Mouse (Mus musculus) erythroid progenitor cell, adult 5-6 weeks (primary cell): Measurements from ENCODE around the gene Fam129c. TPM values are rescaled to one million over a fixed set of nuclear protein-coding genes. Genes with fewer than 3 reads are reported as not detected.

Experiments used
- ATAC-seq: replicated peaks from 2 replicates; pipeline ENCODE4 v1.8.0; 2016; ENCODE audit warnings: moderate number of reproducible peaks, mild to moderate bottlenecking, moderate TSS enrichment, inconsistent platforms; ENCODE audit not compliant: poor library complexity, low FRiP score, severe bottlenecking
- total RNA-seq, 2 experiments: library from RNA; stranded (forward) in 1 of 2; stranded (reverse) in 1 of 2; fragments of 150-400 nt in 1 of 2; fragments of 186-747, 209-891 nt in 1 of 2; gene quantifications; 2 replicates each; pipeline versions ENCODE4 v1.2.3 to v1.2.4; 2015 to 2017; ENCODE audit warnings: low replicate concordance in 2 of 2

Gene Fam129c
- total RNA-seq (2015; ENCODE audit: low replicate concordance): 54.1 and 135 TPM in 2 replicates
- total RNA-seq (2017; ENCODE audit: low replicate concordance): 7.4 and 32.9 TPM in 2 replicates

DNA sequence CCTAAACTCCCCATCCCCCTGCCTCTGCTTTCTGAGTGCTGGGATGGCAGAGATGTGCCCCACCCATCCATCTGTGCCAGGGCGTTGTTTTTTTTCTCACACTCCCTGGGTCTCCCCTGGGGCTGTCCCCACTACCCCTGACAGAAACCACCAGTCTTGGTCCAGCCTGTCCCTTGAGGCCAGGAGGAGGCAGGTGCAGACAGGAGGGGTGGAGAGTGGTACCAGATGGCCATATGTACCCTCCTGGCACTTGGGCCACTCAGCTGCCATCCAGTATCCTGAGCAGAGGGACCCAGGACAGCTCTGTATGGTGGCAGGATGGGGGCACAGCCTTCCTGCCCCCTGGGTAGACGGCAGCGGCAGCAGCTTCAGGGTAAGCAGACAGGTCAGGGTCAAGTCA lies at the start of gene Fam129c:
TSS of gene Fam129c (plus strand) at position 198 of the 400 bp plus-strand sequence.
- no peak for ATAC-seq

DNA sequence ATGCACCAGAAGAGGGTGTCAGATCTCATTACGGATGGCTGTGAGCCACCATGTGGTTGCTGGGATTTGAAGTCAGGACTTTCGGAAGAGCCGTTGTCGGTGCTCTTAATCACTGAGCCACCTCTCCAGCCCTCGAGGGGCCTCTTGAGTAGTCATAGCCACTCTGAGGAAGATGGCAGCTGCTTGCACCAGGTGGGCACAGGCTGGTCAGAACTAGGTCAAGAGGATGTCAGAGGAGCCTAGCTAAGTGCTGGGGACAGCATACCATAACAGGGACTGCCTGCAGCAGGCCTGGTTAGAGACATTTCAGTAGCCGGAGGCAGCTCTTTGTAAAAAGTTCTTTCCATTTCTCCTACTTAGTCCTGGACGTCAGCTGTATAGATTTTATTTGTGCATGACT lies 46.7 kb upstream of the Fam129c start:
- ATAC-seq: no peak

DNA sequence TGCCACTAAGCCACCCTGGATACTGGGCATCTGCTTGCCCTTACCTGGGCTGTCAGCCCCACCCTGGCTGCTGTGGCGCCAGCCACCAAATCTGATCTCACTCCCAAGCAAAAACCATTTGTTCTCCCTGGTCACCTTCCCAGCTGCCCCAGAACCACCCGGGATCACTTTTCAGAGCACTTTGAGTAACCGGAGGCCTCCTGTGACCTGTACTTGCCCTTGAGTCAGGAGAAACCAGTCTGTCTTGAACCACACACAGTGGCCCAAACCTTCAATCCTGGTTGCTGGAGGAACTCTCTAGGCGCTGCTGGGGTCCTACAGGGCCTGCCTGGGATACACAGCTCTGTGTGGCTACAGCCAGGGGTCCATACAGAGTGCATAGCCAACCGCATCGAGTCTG lies 44.7 kb upstream of the Fam129c start:
- ATAC-seq: no peak

DNA sequence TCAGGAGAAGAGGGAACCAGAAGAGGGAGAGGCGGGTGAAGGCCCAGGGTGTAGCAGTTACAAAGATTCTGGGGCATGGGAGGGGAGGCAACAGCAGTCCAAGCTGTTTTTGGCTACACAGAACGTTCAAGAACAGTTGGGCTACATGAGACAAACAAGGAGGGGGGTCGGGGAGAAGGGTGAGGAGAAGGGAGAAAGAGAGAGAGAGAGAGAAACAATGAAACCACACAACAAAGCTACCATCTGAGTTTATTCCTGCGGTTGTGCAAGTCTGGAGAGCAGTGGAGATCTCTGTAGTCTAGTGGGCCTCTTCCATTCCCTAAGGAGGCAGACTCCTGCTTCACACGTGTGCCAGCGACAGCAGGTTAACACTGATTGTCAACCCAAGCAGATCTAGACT lies 43.4 kb upstream of the Fam129c start:
- ATAC-seq: no peak

DNA sequence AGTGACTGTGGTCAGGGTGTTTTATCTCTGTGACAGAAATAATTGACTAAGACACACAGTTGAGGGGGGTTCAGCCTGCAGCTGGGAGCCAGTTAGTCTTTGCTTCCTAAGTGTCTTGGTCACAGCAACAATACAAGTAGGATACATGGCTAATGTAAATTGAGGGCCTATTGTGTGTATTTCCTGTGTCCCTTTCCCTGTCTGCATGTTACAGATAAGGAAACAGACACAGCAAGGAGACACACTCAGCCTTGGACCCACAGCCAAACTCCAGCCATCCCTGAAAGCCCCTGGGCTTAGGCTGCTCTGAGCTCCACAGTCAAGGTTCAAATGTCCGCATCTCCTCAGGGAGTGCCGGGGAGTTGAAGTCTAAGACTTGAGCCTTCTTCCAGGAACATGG lies 42.8 kb upstream of the Fam129c start:
- ATAC-seq: no peak

DNA sequence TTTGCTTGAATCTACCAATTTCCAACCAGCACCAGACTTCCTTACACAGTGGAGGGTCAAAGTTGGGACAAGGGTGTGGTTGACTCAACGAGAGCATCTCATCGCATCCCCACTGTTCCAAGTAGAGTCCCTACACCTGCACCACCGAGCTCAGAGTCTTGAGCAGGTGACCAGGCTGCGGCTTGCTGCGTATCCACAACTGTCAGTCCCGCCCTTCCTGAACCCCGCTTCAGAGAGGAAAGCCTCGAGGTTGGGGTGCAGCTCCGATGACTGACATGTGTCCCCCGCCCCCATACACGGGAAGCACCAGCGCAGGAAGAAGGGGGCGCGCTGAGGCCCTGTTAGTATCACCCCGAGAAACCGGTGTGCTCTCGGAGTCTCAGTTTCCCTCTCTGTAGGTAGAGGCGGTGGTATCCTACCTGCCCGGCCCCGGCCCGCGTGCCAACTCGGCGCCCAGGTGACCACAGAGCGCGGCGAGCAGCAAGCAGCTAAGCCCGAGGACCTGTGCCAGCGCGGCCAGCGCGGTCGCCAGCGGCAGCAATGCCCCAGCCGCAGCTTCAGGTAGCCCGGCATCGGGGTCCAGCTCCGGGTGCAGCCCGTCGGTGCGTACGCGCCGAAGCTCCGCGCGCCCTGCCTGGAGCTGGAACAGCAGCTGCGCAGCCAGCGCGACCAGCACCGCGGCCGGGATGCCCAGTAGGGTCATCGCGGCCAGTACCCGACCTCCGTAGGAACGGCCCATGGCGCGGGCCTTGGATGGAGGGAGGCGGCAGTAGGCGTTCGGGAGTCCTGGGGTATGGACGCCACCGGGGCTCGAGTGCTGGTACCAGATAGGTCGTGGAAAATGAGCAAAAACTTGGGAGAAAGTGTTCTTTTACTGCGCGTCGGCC lies 39.1 kb upstream of the Fam129c start, which contains the start of gene Tmem221:
TSS of gene Tmem221 (minus strand) at position 801 of the 887 bp plus-strand sequence.
- ATAC-seq: no peak

DNA sequence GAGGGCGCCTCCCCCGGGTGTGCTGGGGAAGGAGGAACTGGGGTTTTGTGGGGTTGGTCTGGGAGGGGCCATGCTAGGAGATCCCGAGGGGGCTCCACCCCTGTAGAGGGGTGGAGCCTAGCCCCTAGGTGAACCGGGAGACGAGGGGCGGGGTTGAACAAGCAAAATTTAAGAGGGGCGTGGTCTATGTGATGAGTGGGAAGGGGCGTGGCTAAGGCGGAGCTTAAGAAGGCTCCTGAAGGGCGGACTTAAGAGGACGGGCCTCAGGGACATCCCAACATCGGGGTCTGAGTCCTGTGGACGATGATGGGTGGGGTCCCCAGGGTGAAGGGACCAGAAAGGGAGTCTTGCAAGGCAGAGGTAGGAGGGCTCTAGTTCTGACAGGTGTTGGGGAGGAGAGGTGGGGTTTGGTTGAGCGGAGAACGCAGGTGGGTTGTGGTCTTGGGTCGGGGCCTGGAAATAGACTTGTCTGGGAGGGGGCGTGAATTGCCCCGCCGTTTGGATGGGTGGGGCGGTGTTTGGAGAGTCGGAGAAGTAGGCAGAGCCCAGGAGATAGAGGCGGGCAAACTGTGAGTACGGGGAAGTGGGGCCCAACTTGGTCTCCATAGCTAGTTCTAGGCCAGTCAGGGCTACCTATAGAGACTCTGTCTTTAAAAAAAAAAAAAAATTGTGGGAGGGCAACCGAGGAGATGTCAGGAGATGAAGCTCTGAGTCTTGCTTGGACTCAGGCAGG lies 38.3 kb upstream of the Fam129c start:
- ATAC-seq: no peak

DNA sequence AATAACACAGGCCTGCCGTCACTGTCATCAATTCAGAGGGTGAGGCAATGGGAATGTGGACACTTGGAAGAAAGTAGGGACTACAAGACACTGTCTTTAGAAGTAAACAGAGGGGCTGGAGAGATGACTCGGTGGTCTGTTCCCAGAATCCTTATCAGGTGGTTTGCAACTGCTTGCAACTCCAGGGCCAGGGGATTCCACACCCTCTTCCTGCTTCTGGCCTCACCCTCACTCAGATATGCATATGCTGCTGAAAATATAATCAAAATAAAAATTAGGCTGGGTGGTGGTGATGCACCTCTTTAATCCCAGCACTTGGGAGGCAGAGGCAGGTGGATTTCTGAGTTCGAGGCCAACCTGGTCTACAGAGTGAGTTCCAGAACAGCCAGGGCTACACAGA lies 37.4 kb upstream of the Fam129c start:
- no peak for ATAC-seq

DNA sequence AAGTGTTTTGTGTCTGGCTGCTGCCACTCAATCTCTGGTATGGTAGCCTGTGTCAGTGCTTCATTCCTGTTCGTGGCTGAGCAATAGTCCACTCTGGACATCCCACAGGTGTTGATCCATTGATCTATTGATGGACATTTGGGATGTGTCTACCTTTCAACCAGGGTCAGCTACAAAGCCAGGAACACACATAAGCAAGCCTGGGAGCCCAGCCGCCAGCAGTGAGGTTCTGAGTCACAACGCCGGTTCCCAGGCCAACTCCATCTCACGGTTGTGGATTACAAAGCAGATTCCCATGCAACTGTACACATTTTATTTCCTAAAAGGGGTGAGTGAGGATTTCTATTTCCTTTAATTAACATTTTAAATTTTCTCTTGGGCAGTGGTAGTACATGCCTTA lies 36.7 kb upstream of the Fam129c start:
- no peak for ATAC-seq

DNA sequence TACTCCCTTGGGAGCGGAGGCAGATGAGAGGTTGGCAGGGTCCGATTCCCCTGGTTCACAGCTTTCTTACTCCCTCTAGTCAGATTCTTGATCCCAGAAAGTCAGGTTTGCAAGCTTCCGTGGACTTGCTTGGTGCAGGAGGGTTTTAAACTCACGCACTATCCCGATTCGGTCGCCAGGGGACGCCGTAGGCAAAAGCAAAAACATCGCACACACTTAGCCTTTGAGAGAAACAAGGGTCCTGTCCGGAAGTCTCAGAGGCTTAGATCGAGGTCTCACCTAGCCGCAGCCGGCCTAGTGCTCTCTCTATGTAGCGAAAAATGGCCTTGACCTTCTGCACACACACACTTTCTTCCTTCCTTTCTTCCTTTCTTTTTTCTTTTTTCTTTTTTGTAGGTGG lies 36.0 kb upstream of the Fam129c start:
- ATAC-seq: no peak

DNA sequence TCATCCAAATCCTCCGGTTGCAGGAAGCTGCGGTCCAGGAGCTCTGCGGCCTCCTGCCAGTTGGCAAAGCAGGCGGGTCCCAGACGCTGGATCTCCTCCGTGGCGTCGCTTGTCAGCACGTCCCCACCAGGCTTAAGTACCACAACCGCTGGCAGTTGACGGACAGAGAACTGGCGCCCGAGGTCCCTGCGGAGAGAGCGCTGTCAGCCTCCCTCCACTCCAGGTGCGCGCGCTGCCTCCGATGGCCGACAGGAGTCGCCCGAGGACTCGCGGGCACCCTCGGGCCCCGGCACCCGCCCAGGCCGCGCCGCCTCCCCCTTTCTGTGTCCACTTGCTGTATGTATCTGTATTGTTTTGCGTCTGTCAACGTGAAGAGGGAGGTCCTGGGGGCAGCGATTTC lies 34.7 kb upstream of the Fam129c start:
- ATAC-seq: peak; percentile 79

DNA sequence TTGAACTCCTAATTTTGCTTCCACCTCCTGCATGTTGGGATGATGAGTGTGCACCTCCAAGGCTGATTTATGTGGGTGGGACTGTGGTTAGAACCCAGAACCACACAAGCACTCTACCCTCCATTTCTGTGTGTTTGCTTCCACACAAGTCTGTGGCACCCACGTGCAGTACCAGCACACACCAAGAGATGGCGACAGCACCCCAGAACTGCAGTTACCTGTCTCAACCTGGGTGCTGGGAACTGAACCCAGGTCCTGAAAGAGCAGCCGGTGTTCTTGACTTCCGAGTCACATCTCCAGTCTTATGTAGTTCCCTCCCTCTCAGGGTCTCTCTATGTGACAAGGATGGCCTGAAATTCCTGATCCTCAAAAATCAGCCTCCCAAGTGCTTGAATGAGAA lies 33.5 kb upstream of the Fam129c start:
- ATAC-seq: no peak

DNA sequence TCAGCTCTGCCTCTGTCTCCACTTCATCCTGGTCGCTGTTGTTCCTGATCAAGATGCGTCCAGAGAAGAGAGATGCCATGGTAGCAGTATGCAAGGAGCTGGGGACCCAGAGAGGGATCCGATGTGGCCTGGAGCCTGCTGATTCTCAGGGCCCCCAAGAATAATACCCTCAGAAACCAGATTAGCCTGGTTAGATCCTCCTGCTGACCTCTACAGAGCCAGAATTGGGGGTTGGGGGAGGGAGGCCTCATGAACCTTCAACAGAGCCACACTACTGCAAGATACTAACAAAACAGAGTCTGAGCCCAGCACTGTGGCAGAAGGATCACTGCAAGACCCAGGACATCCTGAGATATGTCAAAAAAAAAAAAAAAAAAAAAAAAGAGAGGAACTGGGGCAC lies 30.9 kb upstream of the Fam129c start, which contains the start of gene Nxnl1:
TSS of gene Nxnl1 (minus strand) at position 101 of the 400 bp plus-strand sequence.
- ATAC-seq: no peak

DNA sequence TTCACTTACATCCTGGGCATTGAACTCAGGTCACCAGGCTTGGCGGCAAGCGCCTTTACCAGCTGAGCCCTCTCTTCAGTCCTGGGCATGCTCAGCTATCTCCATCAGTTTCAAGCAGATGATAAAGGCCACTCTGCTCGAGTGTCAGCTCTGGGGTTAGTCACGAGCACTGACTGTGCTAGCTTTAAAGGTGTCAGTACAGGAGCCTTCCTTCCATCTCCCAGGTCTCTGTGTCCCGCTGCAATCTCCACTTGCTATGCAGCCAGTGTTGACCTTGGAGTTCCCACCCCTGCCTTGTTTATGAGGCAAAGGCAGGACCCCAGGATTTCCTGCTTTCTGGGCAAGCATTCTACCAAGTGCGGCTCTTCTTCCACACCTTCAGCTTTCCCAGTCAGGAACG lies 29.9 kb upstream of the Fam129c start:
- ATAC-seq: no peak

DNA sequence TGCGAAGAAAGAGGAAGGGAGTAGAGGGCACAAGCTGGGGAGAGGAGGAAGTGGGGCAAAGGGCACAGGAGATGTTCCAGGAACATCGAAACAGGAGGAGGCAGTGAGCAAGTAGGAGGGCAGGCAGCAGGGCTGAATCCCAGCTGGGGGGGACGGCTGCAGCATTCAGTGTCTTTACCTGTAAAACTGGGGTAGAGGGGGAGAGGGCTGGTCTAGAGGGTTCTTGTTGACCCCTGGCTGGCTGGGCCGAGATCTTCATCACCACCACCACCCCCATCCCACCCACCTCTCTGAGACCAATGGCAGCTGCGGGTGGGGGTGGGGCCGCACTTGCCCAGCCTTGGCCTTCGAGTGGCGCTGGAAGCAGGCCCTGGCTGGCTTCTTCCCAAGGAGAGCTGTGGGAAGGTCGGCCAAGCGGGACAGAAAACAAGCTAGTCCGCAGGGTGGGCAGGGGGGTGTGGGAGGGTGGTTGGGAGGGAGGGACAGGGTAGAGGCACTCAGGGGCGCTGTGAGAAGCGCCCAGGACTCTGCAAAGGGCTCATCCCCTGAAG lies 29.0 kb upstream of the Fam129c start, which contains the start of gene Slc27a1:
TSS of gene Slc27a1 (plus strand) at position 496 of the 551 bp plus-strand sequence.
- no peak for ATAC-seq

DNA sequence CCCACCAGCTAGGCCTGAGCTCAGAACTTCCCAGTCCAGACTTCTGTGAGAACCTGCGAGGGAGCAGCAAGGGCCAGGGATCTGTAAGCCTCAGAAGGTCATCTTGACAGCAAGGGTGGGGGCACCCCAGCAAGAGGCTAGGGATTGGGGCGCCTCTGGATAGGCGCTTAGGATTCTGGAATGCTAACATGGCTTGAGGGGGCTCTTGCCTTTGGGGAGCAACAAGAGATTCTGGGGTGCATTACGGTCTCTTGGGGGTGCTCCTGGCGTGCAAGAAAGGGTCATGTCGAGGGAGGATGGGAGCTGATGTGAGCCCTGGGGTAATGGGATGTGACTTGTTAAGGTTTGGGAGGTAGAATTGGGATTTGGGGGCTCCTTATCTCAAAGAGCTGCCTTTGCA lies 28.5 kb upstream of the Fam129c start:
- no peak for ATAC-seq

DNA sequence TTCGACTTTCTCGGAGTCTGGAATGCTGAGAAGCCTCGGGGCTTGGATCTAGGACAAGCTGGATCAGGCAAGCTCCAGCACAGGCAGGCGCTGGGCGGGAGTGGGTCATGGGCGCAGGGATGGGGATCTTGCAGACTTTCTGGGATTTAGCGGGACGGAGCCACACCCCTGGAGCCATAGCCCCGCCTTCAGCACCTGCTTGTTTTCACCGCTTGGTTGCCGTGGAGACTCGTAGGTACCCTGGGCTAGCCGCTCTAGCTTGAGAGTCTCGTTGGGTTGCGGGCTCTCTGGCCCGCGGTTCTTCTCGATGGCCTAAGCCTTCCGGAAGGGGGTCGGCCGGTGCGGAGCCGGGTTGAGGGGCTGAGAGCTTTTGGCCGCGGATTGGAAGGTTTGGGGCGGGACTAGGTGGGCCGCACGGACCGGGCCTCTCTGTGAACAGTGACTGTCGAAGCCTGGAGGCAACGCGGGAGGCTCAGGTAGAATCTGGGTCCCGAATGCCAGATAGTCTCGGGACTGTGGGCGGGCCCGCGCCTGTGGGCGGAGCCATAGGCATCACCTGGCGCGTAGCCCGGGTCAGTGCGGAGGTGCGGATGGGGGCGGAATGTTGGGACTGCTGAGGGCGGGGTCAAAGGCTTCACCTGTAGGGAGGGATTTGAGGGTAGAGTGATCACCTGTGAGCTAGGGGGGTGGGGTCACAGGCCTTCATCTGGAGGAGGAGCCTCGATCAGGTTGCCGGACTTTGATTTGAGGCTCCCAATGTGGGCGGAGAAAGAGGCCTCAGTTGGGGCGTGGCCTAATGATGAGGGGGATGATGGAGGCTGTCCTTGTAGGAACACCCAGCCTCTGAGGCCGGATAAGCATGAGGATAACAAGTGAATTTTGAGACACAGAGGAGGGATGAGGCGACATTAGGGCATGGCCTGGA lies 27.8 kb upstream of the Fam129c start:
- peak; percentile 44 for ATAC-seq

DNA sequence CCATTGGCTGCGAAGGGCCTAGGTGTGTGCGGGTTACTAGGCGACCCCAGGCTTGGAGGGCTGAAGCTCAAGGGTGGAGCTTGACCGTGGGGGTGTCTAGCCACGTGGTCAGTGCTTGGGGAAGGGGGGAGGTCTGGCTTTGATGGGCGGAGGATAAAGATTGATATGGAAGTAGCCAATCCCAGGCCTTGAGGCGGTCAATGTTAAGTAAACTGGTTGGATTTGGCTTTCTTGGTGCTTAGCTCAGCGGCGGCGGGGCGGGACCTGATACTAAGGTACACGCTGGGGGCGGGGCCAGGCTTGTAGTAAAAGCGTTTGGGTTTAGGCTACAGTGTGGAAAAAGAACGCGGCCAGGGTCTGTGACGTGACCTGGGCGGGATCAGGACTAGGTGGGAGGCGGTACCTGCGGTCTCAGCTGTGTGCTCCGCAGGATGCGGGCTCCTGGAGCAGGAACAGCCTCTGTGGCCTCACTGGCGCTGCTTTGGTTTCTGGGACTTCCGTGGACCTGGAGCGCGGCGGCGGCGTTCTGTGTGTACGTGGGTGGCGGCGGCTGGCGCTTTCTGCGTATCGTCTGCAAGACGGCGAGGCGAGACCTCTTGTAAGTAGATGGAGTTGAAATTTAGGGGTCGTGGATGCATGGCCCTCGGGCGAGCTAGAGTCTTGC lies 27.0 kb upstream of the Fam129c start:
- peak; percentile 44; the same call in 1 of the 2 replicates for ATAC-seq

DNA sequence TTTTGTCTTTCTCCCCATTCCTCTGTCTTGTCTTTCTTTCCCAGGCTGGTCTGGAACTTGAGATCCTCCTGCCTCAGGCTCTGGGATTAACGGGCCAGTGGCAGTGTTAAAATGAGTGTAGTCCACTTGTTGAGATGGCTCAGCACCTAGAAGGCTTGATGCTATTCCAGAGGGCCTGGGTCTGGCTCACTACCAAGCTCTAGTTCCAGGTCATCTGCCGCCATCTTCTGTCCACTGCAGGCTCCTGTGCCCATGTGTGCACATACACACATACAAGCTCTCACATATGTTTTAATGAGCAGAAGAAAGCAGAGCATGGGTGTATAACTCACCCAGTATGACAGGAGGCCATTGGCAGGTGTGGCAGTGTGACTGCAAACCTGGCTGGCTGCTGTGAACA lies 25.4 kb upstream of the Fam129c start:
- ATAC-seq: no peak
